Mouse (Mus musculus): Measurements from ENCODE around the gene Gsk3b. TPM values are rescaled to one million over a fixed set of nuclear protein-coding genes. Genes with fewer than 3 reads are reported as not detected.

The Gsk3b gene
- total and polyA plus RNA-seq, 3 experiments: 6.1 to 30.8 (median 15.5) TPM

DNA sequence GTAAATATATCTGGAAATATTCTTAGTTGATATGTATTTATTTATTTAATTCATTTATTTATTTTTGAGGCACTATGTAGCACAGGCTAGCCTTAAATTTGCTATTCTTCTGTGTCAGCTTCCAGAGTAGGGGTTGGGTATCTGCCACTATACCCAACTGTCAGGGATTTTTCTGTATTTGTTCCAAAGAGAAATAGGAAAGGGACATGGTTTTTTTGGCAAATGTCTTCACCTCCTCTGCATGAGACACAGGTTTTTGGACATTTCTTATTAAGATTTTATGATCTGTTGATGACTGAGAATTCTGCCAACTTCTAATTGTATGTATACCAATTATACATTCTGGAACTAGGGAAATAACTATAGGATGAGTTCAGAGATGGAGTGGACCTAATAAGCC is 10.5 kb downstream of the Gsk3b start:
- peaks cover 16 to 73% of the 10 kb centered on the region in 2 experiments for H3K36me3 ChIP-seq (replicated peaks in 1 of 2; ENCODE audit: control insufficient read depth in 1 of 2, insufficient read depth in 1 of 2, low read length in 1 of 2)
- no peak overlapping the region for H3K27ac ChIP-seq (ENCODE audit: insufficient read depth, low read depth)
- no peak for DNase-seq (ENCODE audit: extremely low read depth)
- peaks cover 6 to 17% of the 10 kb centered on the region in 2 experiments for H3K4me1 ChIP-seq (ENCODE audit: control insufficient read depth in 1 of 2, insufficient read depth in 2 of 2)
- dilution Hi-C loops (cut with MboI; ENCODE audit: extremely low pct_ligation_motif_present, extremely low pct_unique_long_range_greater_than_20kb, low sequenced_read_pairs): no loop called here
- H3K9ac ChIP-seq (ENCODE audit: insufficient read depth, low read depth): no peak overlapping the region
- in situ Hi-C loops (cut with MboI; ENCODE audit: low pct_ligation_motif_present, low pct_unique_long_range_greater_than_20kb, low sequenced_read_pairs): no loop called here
- peaks cover 12% of the 10 kb centered on the region for H3K9me3 ChIP-seq (replicated peaks; ENCODE audit: low read length)
- peaks cover 79% of the 10 kb centered on the region for H3K79me2 ChIP-seq (replicated peaks; ENCODE audit: control insufficient read depth, extremely low read depth, insufficient read depth, poor library complexity, severe bottlenecking)
- H3K27me3 ChIP-seq (replicated peaks): no peaks in the 10 kb centered on the region
- H3K4me2 ChIP-seq (ENCODE audit: insufficient read depth, low read depth, poor library complexity, severe bottlenecking): no peak overlapping the region
- TF ChIP-seq CHD1 (IDR thresholded peaks at IDR 0.05; ENCODE audit: low read depth, low read length): no peak
- no peak for TF ChIP-seq IRF4 (IDR thresholded peaks at IDR 0.05; ENCODE audit: low read depth, low read length)
- no peak for TF ChIP-seq JUND (conservative IDR thresholded peaks at IDR 0.05; ENCODE audit: low read depth, low read length)
- no peak for TF ChIP-seq USF2 (conservative IDR thresholded peaks at IDR 0.05; ENCODE audit: low read depth, low read length)
- no peak for TF ChIP-seq TCF12 (IDR thresholded peaks at IDR 0.05; ENCODE audit: low read depth, low read length)
- TF ChIP-seq SIN3A (IDR thresholded peaks at IDR 0.05; ENCODE audit: low read length): no peak
- TF ChIP-seq UBTF (IDR thresholded peaks at IDR 0.05; ENCODE audit: low read depth, low read length): no peak
- TF ChIP-seq MAX (IDR thresholded peaks at IDR 0.05; ENCODE audit: low read length): no peak
- no peak for TF ChIP-seq ELF1 (IDR thresholded peaks at IDR 0.05; ENCODE audit: low read depth, low read length)
- TF ChIP-seq KAT2A (IDR thresholded peaks at IDR 0.05; ENCODE audit: insufficient replicate concordance, low read length): no peak
- TF ChIP-seq PAX5 (IDR thresholded peaks at IDR 0.05; ENCODE audit: low read length): no peak
- no peak for TF ChIP-seq GABPA (IDR thresholded peaks at IDR 0.05; ENCODE audit: insufficient replicate concordance, low read depth, low read length)
- TF ChIP-seq RCOR1 (conservative IDR thresholded peaks at IDR 0.05; ENCODE audit: low read depth, low read length): no peak
- TF ChIP-seq ZNF384 (IDR thresholded peaks at IDR 0.05; ENCODE audit: low read depth, low read length): no peak
- no peak for TF ChIP-seq MYC (IDR thresholded peaks at IDR 0.05; ENCODE audit: low read depth, low read length)
- no peak for TF ChIP-seq NRF1 (IDR thresholded peaks at IDR 0.05; ENCODE audit: low read depth, low read length)
- TF ChIP-seq POLR2A (IDR thresholded peaks at IDR 0.05; ENCODE audit: low read depth, low read length): no peak
- no peak for TF ChIP-seq CHD2 (IDR thresholded peaks at IDR 0.05; ENCODE audit: low read length)
- no peak for TF ChIP-seq POLR2AphosphoS2 (IDR thresholded peaks at IDR 0.05; ENCODE audit: low read depth, low read length)
- TF ChIP-seq BHLHE40 (IDR thresholded peaks at IDR 0.05; ENCODE audit: low read depth, low read length): no peak
- no peak overlapping the region for H3K4me3 ChIP-seq (replicated peaks in 1 of 3; ENCODE audit: low read depth in 2 of 3, low read length in 2 of 3, poor library complexity in 1 of 3)

DNA sequence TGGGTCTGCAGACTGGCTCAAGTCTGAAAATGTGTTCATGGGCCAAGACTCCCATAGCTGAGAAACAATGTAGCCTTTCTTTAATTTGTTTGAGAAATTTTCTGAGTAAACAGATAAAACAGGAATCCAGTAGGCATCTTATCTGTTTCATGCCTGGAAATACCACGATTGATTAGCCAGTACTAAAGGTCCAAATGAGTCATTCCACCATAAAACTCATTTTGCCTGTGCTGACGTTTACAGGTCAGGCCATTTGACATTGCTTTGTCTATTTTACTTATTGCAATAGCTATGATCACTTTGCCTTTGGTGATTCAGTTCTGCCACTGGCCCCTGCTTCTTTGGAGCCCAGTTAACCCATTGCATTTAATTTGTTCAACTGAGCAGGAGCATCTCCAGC is 11.8 kb downstream of the Gsk3b start:
- Histone ChIP-seq H3K79me2 (replicated peaks; ENCODE audit: control insufficient read depth, extremely low read depth, insufficient read depth, poor library complexity, severe bottlenecking) (peaks cover 71% of the 10 kb centered on the region), H3K4me1 (ENCODE audit: control insufficient read depth in 1 of 2, insufficient read depth in 2 of 2) (peaks cover 6 to 8% of the 10 kb centered on the region in 2 experiments), H3K4me2 (ENCODE audit: insufficient read depth, low read depth, poor library complexity, severe bottlenecking) (no peak overlapping the region), H3K27me3 (replicated peaks) (no peaks in the 10 kb centered on the region), H3K27ac (ENCODE audit: insufficient read depth, low read depth) (no peak overlapping the region), H3K4me3 (replicated peaks in 1 of 3; ENCODE audit: low read depth in 2 of 3, low read length in 2 of 3, poor library complexity in 1 of 3) (no peak overlapping the region), H3K9ac (ENCODE audit: insufficient read depth, low read depth) (no peak overlapping the region), H3K9me3 (replicated peaks; ENCODE audit: low read length) (peaks cover 12% of the 10 kb centered on the region), H3K36me3 (replicated peaks in 1 of 2; ENCODE audit: control insufficient read depth in 1 of 2, insufficient read depth in 1 of 2, low read length in 1 of 2) (peaks cover 17 to 65% of the 10 kb centered on the region in 2 experiments)
- TF ChIP-seq CHD2 (IDR thresholded peaks at IDR 0.05; ENCODE audit: low read length) (no peak), USF1 (IDR thresholded peaks at IDR 0.05; ENCODE audit: low read depth, low read length) (no peak), CHD1 (IDR thresholded peaks at IDR 0.05; ENCODE audit: low read depth, low read length) (no peak), MYC (IDR thresholded peaks at IDR 0.05; ENCODE audit: low read depth, low read length) (no peak), RAD21 (IDR thresholded peaks at IDR 0.05; ENCODE audit: low read depth, low read length) (no peak), RCOR1 (conservative IDR thresholded peaks at IDR 0.05; ENCODE audit: low read depth, low read length) (no peak), CTCF (conservative IDR thresholded peaks at IDR 0.05 in 1 of 2, IDR thresholded peaks at IDR 0.05 in 1 of 2; ENCODE audit: low read depth in 2 of 2, low read length in 2 of 2) (no peak), ZNF384 (IDR thresholded peaks at IDR 0.05; ENCODE audit: low read depth, low read length) (no peak), ELF1 (IDR thresholded peaks at IDR 0.05; ENCODE audit: low read depth, low read length) (no peak), MAX (IDR thresholded peaks at IDR 0.05; ENCODE audit: low read length) (no peak), TBP (conservative IDR thresholded peaks at IDR 0.05; ENCODE audit: low read depth, low read length) (no peak), ZMIZ1 (IDR thresholded peaks at IDR 0.05; ENCODE audit: low read depth, low read length) (no peak), KAT2A (IDR thresholded peaks at IDR 0.05; ENCODE audit: insufficient replicate concordance, low read length) (no peak), SMC3 (IDR thresholded peaks at IDR 0.05; ENCODE audit: low read depth, low read length) (no peak), ZKSCAN1 (IDR thresholded peaks at IDR 0.05; ENCODE audit: borderline replicate concordance, low read depth, low read length) (no peak), MXI1 (IDR thresholded peaks at IDR 0.05; ENCODE audit: low read depth, low read length) (no peak), MEF2A (IDR thresholded peaks at IDR 0.05; ENCODE audit: borderline replicate concordance, low read depth, low read length) (no peak)
- in situ Hi-C loops (cut with MboI; ENCODE audit: low pct_ligation_motif_present, low pct_unique_long_range_greater_than_20kb, low sequenced_read_pairs) (no loop called here), dilution Hi-C loops (cut with MboI; ENCODE audit: extremely low pct_ligation_motif_present, extremely low pct_unique_long_range_greater_than_20kb, low sequenced_read_pairs) (no loop called here)
- no peak for DNase-seq (ENCODE audit: extremely low read depth)
